In genomic region chr15:11753216-11753615, GRCm38 (mm10) we compare ENCODE assay signal across 8 mouse cellular contexts.
DNase-seq lines count a peak whose midpoint lies in the region; ATAC-seq lines count a peak whose summit lies in the region.

No protein-coding gene starts in this region.

- intact Hi-C loops in left cerebral cortex, postnatal 36 days (cut with DNase I), result loop anchor here (1.0 to 2.0 kb wide), 2 partner anchors 154 to 213 kb away; partner anchors contain the start of gene Npr3

- DNase-seq in forebrain, embryonic 14.5 days (ENCODE audit: low spot score), result peak; percentile 39
- peak; percentile 84 for DNase-seq in adipocyte (ENCODE audit: low spot score)
- DNase-seq in frontal cortex, adult 2 months (ENCODE audit: extremely low spot score in 1 of 2, low spot score in 1 of 2), result peak; percentile 37 to 81
- peak; percentile 12 to 48 for DNase-seq in kidney, adult 8-10 months
- peak; percentile 19 to 47 for DNase-seq in left cerebral cortex, postnatal 36 days (ENCODE audit: low spot score in 2 of 2)
- peak; percentile 60 for DNase-seq in right cerebral cortex, adult 18-20 months

- no peaks in the 10 kb centered on the region for H3K9me3 ChIP-seq in forebrain, embryonic 14.5 days (replicated peaks; ENCODE audit: control insufficient read depth, low read length)
- no peaks in the 10 kb centered on the region for H3K9me3 ChIP-seq in forebrain, embryonic 16.5 days (ENCODE audit: control insufficient read depth, low read length)

- ATAC-seq in forebrain, embryonic 14.5 days, result peak; percentile 46; the same call in 1 of the 2 replicates
- ATAC-seq in forebrain, embryonic 16.5 days, result no peak
- ATAC-seq in megakaryocyte-erythroid progenitor cell, adult 5-6 weeks (replicated peaks; ENCODE audit: low FRiP score, low TSS enrichment, poor library complexity, severe bottlenecking), result no peak

- no peaks in the 10 kb centered on the region for H3K4me1 ChIP-seq in forebrain, embryonic 14.5 days (ENCODE audit: control insufficient read depth, insufficient read depth, low read length)
- no peaks in the 10 kb centered on the region for H3K4me1 ChIP-seq in forebrain, embryonic 16.5 days (replicated peaks; ENCODE audit: control insufficient read depth, insufficient read depth, low read length)

- H3K9ac ChIP-seq in forebrain, embryonic 14.5 days (ENCODE audit: low read length), result no peak overlapping the region
- H3K9ac ChIP-seq in forebrain, embryonic 16.5 days (replicated peaks; ENCODE audit: low read depth, low read length), result no peak overlapping the region

- H3K27ac ChIP-seq in forebrain, embryonic 14.5 days (ENCODE audit: low read depth, low read length), result no peak overlapping the region
- H3K27ac ChIP-seq in forebrain, embryonic 16.5 days (ENCODE audit: low read length), result no peak overlapping the region

- WGBS in forebrain, embryonic 14.5 days, result 23% methylated on average over 3 of the region's 3 CpGs
- 24% methylated on average over 3 of the region's 3 CpGs for WGBS in forebrain, embryonic 16.5 days

- H3K4me3 ChIP-seq in forebrain, embryonic 14.5 days (ENCODE audit: low read depth, low read length), result no peak overlapping the region
- no peak overlapping the region for H3K4me3 ChIP-seq in forebrain, embryonic 16.5 days (replicated peaks; ENCODE audit: low read length)

- no peaks in the 10 kb centered on the region for H3K27me3 ChIP-seq in forebrain, embryonic 14.5 days (replicated peaks; ENCODE audit: control insufficient read depth, insufficient read depth, low read length)
- no peaks in the 10 kb centered on the region for H3K27me3 ChIP-seq in forebrain, embryonic 16.5 days (replicated peaks; ENCODE audit: control insufficient read depth, insufficient read depth, low read length)

- no peaks in the 10 kb centered on the region for H3K36me3 ChIP-seq in forebrain, embryonic 14.5 days (ENCODE audit: control insufficient read depth, insufficient read depth, low read length)
- no peaks in the 10 kb centered on the region for H3K36me3 ChIP-seq in forebrain, embryonic 16.5 days (ENCODE audit: control insufficient read depth, insufficient read depth)

- H3K4me2 ChIP-seq in forebrain, embryonic 14.5 days (ENCODE audit: low read length), result no peak overlapping the region
- H3K4me2 ChIP-seq in forebrain, embryonic 16.5 days (ENCODE audit: low read length), result no peak overlapping the region

Comparison
In these comparisons a context has a peak if more than half of its experiments do, and no peak if none do; other contexts are left out.
1. DNase-seq: peak in every context shown above with its lines; median percentile 84 in adipocyte; 60 in right cerebral cortex, adult 18-20 months; 59 in frontal cortex, adult 2 months; 39 in forebrain, embryonic 14.5 days; 33 in left cerebral cortex, postnatal 36 days; 30 in kidney, adult 8-10 months.